Mouse (Mus musculus) ovary, adult 18-20 months (tissue): ENCODE measurements around the gene Pate4.
"Not testable (repeated sequence)": the region's sequence is repeated elsewhere in the genome, so short reads cannot be mapped to it uniquely, and the experiment has no call there.

ENCODE experiments used
- DNase-seq: peaks from one replicate; pipeline ENCODE4 v3.0.0; 2022; ENCODE audit warnings: low spot score, mixed read lengths

Pate4 gene

GRCm38 (mm10) chr9:35611841-35612240 lies at the start of gene Pate4:
Pate4 (minus strand) TSS chr9:35611941.
- DNase-seq = no peak

GRCm38 (mm10) chr9:35648102-35648501 lies 36.4 kb upstream of the Pate4 start, which contains the start of gene Pate3:
Pate3 (minus strand) TSS chr9:35648202.
- DNase-seq = no peak

GRCm38 (mm10) chr9:35632981-35633380 lies 21.2 kb upstream of the Pate4 start:
- no peak for DNase-seq

GRCm38 (mm10) chr9:35616784-35617183 lies 5.0 kb upstream of the Pate4 start:
- DNase-seq = not testable (repeated sequence)

GRCm38 (mm10) chr9:35614005-35614404 lies 2.3 kb upstream of the Pate4 start:
- DNase-seq = no peak

GRCm38 (mm10) chr9:35607647-35608405 lies 3.9 kb downstream of the Pate4 start:
- DNase-seq = no peak

GRCm38 (mm10) chr9:35592903-35593302 lies 18.8 kb downstream of the Pate4 start:
- no peak for DNase-seq

GRCm38 (mm10) chr9:35587674-35588073 lies 24.1 kb downstream of the Pate4 start:
- no peak for DNase-seq

- no peak for DNase-seq
These were observed 37.3 kb downstream of the Pate4 start for GRCm38 (mm10) chr9:35574416-35574815.

- no peak for DNase-seq
These were observed 41.1 kb downstream of the Pate4 start for GRCm38 (mm10) chr9:35570663-35571062.

- DNase-seq = peak; percentile 91
These were observed 41.9 kb downstream of the Pate4 start, which contains the start of the genes Pate2 and Hyls1 for GRCm38 (mm10) chr9:35569571-35570534. Pate2 (plus strand) TSS chr9:35570284. Hyls1 (minus strand) TSS chr9:35570398.

GRCm38 (mm10) chr9:35567995-35568394 lies 43.7 kb downstream of the Pate4 start:
- no peak for DNase-seq

GRCm38 (mm10) chr9:35564536-35565240 lies 47.1 kb downstream of the Pate4 start:
- no peak for DNase-seq

GRCm38 (mm10) chr9:35561583-35561982 lies 50.2 kb downstream of the Pate4 start:
- no peak for DNase-seq

- DNase-seq = no peak
These were observed 50.7 kb downstream of the Pate4 start for GRCm38 (mm10) chr9:35561076-35561475.

GRCm38 (mm10) chr9:35559009-35559890 lies 52.5 kb downstream of the Pate4 start:
- peak; percentile 62 for DNase-seq

- DNase-seq = no peak
These were observed 53.3 kb downstream of the Pate4 start, which contains the start of the genes Ddx25 and Pus3 for GRCm38 (mm10) chr9:35558257-35559008. Ddx25 (minus strand) TSS chr9:35558528. Pus3 (plus strand) TSS chr9:35558595.
